Mouse (Mus musculus) cerebellum, adult 2 months (tissue): Measurements from ENCODE around the gene Atmin. TPM values are rescaled to one million over a fixed set of nuclear protein-coding genes. Genes with fewer than 3 reads are reported as not detected.
A peak's percentile ranks its signal among the peaks of the same experiment; 100 is the strongest.

Experiments
- DNase-seq, 2 experiments: peaks; one replicate each; pipeline ENCODE4 v3.0.0; 2021
- H3K27ac ChIP-seq: fragments of 200-500 bp; 2 replicates; pipeline ENCODE4 v1.5.1; 2012; ENCODE audit warnings: low read length, control low read depth, inconsistent platforms; ENCODE audit not compliant: insufficient read depth
- H3K27me3 ChIP-seq: fragments of 200-500 bp; 2 replicates; pipeline ENCODE4 v1.6.1; 2012; ENCODE audit warnings: inconsistent platforms, mild to moderate bottlenecking, low read length, moderate library complexity; ENCODE audit not compliant: control insufficient read depth, insufficient read depth
- H3K4me1 ChIP-seq: fragments of 200-500 bp; 2 replicates; pipeline ENCODE4 v1.6.1; 2011; ENCODE audit warnings: low read length; ENCODE audit not compliant: control insufficient read depth, insufficient read depth
- H3K4me3 ChIP-seq: fragments of 200-500 bp; replicated peaks from 2 replicates; pipeline ENCODE3; 2011; ENCODE audit warnings: mild to moderate bottlenecking, low read depth, low read length, control low read depth; ENCODE audit not compliant: insufficient read depth
- CTCF ChIP-seq: fragments of 200-500 bp; IDR thresholded peaks from 2 replicates; pipeline ENCODE4 v1.5.1; 2011; ENCODE audit warnings: low read depth, mild to moderate bottlenecking, control low read depth, low read length, moderate library complexity, borderline replicate concordance; ENCODE audit not compliant: insufficient read depth
- POLR2A ChIP-seq: fragments of 200-500 bp; IDR thresholded peaks from 2 replicates; pipeline ENCODE4 v1.6.1; 2011; ENCODE audit warnings: low read length, control low read depth, borderline replicate concordance; ENCODE audit not compliant: insufficient read depth
- WGBS: fragments of 180-500 bp; shearing (Covaris S2); methylation state at CpG from one replicate; pipeline ENCODE4 v1.1.7; 2018; 5-methylcytosine and 5-hydroxymethylcytosine counted together
- polyA plus RNA-seq: library from polyadenylated mRNA; depleted of rRNA; stranded (reverse); fragments of >200 nt; gene quantifications from 2 replicates; pipeline ENCODE4 v1.2.3, GENCODE M21; 2012

Atmin gene
- polyA plus RNA-seq, 1 experiment = 39.8 TPM

DNA sequence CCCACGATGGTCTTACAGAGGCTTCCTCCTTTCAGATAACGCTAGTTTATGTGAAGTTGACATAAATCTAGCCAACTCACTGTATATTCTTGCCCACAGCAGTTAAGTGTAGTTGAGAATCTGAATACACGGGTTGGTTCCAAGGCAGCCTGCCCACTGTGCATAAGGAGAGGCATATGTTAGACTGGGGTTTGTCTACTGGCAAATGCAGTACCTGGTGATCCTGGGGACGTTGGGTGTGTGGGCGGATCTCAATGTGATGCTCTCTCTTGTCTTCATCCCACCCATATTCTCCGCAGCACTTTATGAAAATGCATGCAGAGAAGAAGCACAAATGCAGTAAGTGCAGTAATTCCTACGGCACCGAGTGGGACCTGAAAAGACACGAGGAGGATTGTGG lies 11.2 kb downstream of the Atmin start:
- WGBS = 79% methylated on average over 9 of the region's 9 CpGs
- H3K27ac ChIP-seq = no peak overlapping the region
- DNase-seq = no peak
- no peak for TF ChIP-seq POLR2A
- TF ChIP-seq CTCF = no peak
- no peak overlapping the region for H3K4me3 ChIP-seq
- H3K4me1 ChIP-seq = peaks cover 10% of the 10 kb centered on the region
- no peaks in the 10 kb centered on the region for H3K27me3 ChIP-seq

DNA sequence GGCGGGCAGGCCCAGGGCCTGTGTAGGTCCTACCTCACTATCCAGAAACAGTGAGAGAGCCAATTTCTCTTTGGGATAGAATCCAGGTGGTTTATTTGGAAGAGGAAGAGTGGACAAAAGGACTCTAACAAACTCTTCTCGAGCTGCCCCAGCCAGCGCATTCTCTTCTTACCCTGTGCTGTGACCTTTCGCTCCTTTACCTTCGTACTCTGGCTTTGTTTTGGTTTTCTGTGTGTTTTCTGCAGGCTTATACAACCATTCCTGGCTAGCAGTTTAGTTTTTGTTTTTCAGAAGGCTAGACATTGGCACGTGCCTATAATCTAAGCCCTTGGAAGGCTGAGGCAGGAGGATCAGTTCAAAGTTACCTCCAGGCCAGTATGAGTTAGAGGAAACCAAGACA lies 26.3 kb downstream of the Atmin start:
- Histone ChIP-seq H3K4me3 (no peak overlapping the region), H3K4me1 (no peaks in the 10 kb centered on the region), H3K27me3 (no peaks in the 10 kb centered on the region), H3K27ac (no peak overlapping the region)
- no peak for DNase-seq
- WGBS = 91% methylated on average over 6 of the region's 6 CpGs
- no peak for TF ChIP-seq CTCF
- no peak for TF ChIP-seq POLR2A

DNA sequence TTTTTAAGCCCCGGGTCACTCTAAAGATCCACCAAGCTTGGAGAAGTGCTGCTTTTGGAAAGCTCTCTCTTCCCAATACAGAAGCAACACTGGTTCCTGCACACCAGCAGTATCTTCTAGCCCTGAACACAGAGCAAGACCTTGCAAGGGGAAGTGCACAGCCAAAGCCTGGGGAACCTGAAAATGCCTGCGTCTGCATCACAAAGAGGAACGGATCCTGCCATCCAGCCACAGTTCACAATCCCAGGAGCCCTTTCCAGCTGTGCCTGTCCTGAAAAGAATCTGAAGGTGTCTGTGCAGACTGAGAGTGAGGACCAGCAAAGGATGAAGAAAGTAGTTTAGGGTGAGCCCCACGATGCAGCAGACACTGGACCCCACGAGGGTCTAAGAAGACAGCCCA lies 31.9 kb downstream of the Atmin start:
- Histone ChIP-seq H3K4me3 (no peak overlapping the region), H3K27me3 (no peaks in the 10 kb centered on the region), H3K4me1 (no peaks in the 10 kb centered on the region), H3K27ac (no peak overlapping the region)
- TF ChIP-seq POLR2A (no peak), CTCF (no peak)
- no peak for DNase-seq
- 40% methylated on average over 5 of the region's 5 CpGs for whole genome bisulfite sequencing

DNA sequence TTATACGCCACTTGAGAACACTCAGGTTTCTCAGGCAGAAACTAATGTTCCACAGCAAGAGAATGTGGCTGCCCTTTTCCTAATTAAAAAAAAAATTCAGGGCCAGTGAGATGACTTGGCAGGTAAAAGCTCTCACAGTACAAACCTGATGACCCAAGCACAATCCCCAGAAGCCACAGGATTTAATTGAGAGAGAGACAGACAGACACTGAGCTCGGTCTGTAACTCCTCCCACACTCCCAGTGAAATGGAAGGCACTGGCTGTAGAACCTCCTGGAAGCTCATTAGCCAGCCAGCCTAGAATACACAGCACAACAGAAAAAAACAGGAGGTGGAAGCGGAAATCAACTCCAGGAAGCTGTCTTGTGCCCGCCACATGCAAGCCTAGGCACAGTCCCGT lies 32.4 kb downstream of the Atmin start:
- no peaks in the 10 kb centered on the region for H3K4me1 ChIP-seq
- H3K4me3 ChIP-seq = no peak overlapping the region
- WGBS = 69% methylated on average over 5 of the region's 5 CpGs
- H3K27me3 ChIP-seq = no peaks in the 10 kb centered on the region
- H3K27ac ChIP-seq = no peak overlapping the region
- no peak for DNase-seq
- no peak for TF ChIP-seq POLR2A
- no peak for TF ChIP-seq CTCF

DNA sequence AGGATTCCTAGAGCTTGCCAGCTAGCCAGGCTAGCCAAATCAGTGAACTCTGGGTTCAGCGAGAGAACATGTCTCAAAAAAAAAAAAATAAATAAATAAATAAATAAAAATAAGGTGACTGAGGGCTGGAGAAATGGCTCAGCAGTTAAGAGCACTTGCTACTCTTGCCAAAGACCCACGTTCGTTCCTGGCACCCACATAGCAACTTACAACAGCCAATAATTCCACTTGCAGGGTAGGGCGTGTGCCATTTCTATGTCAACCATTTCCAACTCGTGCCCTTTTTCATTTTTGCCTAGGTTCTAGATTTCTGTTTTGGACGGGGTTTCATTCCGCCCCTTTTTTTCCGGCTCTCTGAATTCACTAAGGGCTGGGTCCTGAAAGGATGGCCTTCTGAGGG lies 34.9 kb downstream of the Atmin start:
- WGBS = 17% methylated on average over 8 of the region's 8 CpGs
- peak overlapping the region; percentile 68 for H3K4me3 ChIP-seq
- no peak overlapping the region for H3K27ac ChIP-seq
- TF ChIP-seq CTCF (no peak), POLR2A (no peak)
- peak in 1 of 2 experiments; percentile 24 for DNase-seq
- no peaks in the 10 kb centered on the region for H3K4me1 ChIP-seq
- H3K27me3 ChIP-seq = no peaks in the 10 kb centered on the region

DNA sequence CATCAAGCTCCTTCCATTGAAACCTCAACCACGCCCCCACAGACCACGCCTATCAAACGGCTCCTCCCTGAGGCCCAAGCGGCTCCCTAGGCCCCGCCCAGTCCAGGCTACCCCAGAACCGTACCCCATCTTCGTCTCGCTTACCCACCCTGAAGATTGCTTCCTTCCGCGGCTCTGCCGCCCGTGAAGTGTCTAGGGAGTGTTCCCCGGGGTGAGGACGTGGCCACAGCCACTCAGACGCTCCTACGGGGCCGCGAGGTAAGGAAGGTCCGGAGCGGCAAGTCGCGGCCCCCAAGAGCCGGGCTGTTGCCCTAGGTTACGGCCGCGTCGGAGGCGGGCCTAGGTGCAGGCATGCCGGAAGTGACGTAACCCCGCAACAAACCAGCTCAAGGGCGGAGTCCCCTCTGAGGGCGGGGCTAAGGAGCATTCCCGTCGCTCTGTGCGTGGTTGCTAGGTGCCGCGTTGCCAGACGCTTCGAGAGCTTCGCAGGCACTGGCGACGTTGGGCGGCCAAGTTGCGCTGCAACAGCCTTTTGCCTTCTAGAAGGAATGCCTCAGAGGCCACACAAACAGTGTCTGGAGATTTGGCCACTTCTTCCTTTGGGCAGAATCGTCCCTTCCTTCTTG lies 35.6 kb downstream of the Atmin start, which contains the start of gene 1700030J22Rik:
TSS of gene 1700030J22Rik (minus strand) at position 329 of the 626 bp plus-strand sequence.
- TF ChIP-seq POLR2A (no peak), CTCF (no peak; the same call in 1 of the 2 replicates)
- under 1% methylated on average over 46 of the region's 46 CpGs for WGBS
- peak within 1 kb of the TSS; percentile 68 for H3K4me3 ChIP-seq
- no peaks in the 10 kb centered on the region for H3K27me3 ChIP-seq
- no peak within 1 kb of the TSS for H3K27ac ChIP-seq
- DNase-seq = peak; percentile 98
- no peaks in the 10 kb centered on the region for H3K4me1 ChIP-seq

DNA sequence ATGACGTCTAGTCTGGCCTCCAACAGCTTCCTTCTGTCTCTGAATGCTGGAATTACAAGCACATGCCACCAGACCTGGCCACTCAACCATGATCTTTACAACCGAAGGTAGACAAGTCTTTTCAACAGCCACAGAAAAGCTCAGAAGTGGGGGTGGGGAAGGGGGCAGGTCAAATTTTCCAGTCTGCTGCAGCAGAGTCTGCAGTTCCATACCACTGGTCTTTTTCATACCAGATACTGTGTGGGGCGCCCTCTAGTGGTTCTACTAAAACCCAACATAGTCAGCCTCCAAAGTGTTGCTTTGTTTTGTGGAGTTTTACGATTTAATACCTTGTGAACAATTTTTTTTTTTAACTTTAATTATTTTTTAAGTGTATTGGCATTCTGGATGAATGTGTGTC lies 36.9 kb downstream of the Atmin start:
- no peak overlapping the region for H3K27ac ChIP-seq
- no peak overlapping the region for H3K4me3 ChIP-seq
- WGBS = 7% methylated on average over 4 of the region's 4 CpGs
- no peaks in the 10 kb centered on the region for H3K4me1 ChIP-seq
- TF ChIP-seq POLR2A (no peak), CTCF (peak; percentile 40; the same call in 1 of the 2 replicates)
- DNase-seq = peak; percentile 34 to 42
- no peaks in the 10 kb centered on the region for H3K27me3 ChIP-seq

DNA sequence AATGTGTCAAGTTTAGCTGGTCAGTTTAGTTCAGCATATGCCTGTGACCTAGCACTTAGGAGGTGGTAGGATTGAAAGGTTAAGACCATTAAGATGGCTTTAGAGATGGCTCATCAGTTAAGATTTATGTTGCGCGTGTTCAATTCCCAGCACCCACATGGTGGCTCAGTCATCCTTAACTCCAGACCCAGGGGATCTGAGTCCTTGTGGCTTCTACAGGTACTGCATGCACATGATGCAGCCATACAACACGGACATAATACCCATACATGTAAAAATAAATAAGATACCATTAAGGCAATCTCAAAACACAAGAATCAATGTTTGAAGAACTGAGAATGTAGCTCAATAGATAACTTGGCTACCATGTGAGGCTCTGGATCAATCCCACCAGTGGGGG lies 46.6 kb downstream of the Atmin start:
- H3K4me3 ChIP-seq = no peak overlapping the region
- no peak overlapping the region for H3K27ac ChIP-seq
- H3K4me1 ChIP-seq = peaks cover 6% of the 10 kb centered on the region; the same call in 1 of the 2 replicates
- TF ChIP-seq CTCF = no peak
- no peak for TF ChIP-seq POLR2A
- DNase-seq = no peak
- WGBS = 98% methylated on average over 3 of the region's 3 CpGs
- H3K27me3 ChIP-seq = no peaks in the 10 kb centered on the region
